Mouse (Mus musculus): ENCODE measurements around the gene Car6. TPM values are rescaled to one million over a fixed set of nuclear protein-coding genes. Genes with fewer than 3 reads are reported as not detected.

Gene Car6
- polyA plus RNA-seq (2012; rRNA removed): not detected in 2 replicates

GRCm38 (mm10) chr4:150201232-150201631, at the start of gene Car6:
TSS of gene Car6 (minus strand) at chr4:150201332.

GRCm38 (mm10) chr4:150236521-150237481, 35.7 kb upstream of the Car6 start, which contains the start of gene Eno1:
TSS of gene Eno1 (plus strand) at chr4:150236721.

Other genes with a start within 250 kb of the Car6 start
- 0.68 and 0.80 TPM in 2 replicates for gene Spsb1, start 246.3 kb downstream of the Car6 start, polyA plus RNA-seq (2012; rRNA removed)
- 65.2 and 78.9 TPM in 2 replicates for gene H6pd, start 192.3 kb downstream of the Car6 start, polyA plus RNA-seq (2012; rRNA removed)
- gene Gpr157, start 114.0 kb downstream of the Car6 start, polyA plus RNA-seq (2012; rRNA removed): 0.81 and 0.85 TPM in 2 replicates
- gene Slc2a5, start 82.0 kb downstream of the Car6 start, polyA plus RNA-seq (2012; rRNA removed): 0.12 and 0.14 TPM in 2 replicates
- gene Slc2a7, start 52.4 kb downstream of the Car6 start, polyA plus RNA-seq (2012; rRNA removed): 0.10 TPM in 1 of 2 replicates, not detected in the other
- gene Eno1, start 35.4 kb upstream of the Car6 start, polyA plus RNA-seq (2012; rRNA removed): 322 and 358 TPM in 2 replicates
- gene Rere, start 80.3 kb upstream of the Car6 start, polyA plus RNA-seq (2012; rRNA removed): 3.8 and 5.7 TPM in 2 replicates

All from liver, embryonic 18 days (tissue).